8 mouse cellular contexts compared by ENCODE assay signal in the genomic region with DNA sequence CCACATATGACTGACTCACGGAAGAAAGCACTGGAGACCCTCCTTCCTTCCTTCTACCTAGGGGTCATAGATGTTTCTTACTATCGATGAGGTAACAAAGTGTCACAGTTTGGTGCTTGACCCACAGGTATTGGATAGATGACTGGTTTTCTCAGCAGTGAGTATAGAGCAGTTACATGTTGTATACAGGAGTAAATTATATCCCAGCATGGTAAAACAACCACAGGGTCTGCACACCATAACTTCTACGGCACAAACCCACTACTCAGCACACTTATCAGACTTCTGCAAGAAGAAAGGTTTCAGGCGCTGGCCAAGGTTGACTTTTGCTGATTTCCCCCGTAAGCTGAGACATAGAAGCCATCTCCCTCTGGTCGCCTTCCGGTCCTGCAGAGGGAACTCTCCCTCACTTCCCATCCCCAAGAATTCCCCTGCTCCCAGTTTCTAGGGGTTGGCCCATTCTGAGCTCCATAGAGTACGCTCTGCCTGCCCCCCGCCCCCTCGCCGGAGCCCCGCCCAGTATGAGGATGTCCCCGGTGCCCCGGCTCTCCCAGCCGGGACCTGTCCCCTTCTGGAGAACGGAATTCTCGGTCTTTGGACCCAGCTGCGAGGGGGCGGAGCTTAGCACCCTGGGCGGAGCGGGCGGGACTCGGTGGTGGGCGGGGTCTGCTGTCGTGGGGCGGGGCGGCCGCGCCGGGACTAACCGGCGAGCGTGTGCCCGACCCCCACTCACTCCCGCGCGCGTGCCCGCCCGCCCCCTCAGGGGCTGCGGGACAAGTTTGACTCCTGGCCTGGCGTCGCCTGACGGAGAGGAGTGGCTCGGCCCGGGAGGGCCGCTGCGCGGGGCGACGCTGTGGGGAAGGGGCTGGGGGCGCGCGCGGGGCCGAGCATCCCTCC. TPM values are rescaled to one million over a fixed set of nuclear protein-coding genes. Genes with fewer than 3 reads are reported as not detected.
DNase-seq lines count a peak whose midpoint lies in the region; ATAC-seq lines count a peak whose summit lies in the region.

A gene (plus strand): TSS at position 664 of the 897 bp plus-strand sequence.

- H3K27ac ChIP-seq in hindbrain, embryonic 12.5 days = peak within 1 kb of the TSS; percentile 70

- no peaks in the 10 kb centered on the region for H3K9me3 ChIP-seq in hindbrain, embryonic 12.5 days (replicated peaks)

- DNase-seq in NIH3T3 (ENCODE audit: low read depth) = peak; percentile 92
- peak; percentile 95 to 96 for DNase-seq in cerebellum, postnatal 10 days
- peak; percentile 69 to 73 for DNase-seq in frontal cortex, postnatal 14 days (ENCODE audit: low spot score in 2 of 2)
- DNase-seq in layer of hippocampus, postnatal 14 days (ENCODE audit: low spot score in 2 of 2) = peak; percentile 83 to 84
- peak; percentile 95 for DNase-seq in lung, postnatal 10 days
- peak; percentile 87 for DNase-seq in ovary, postnatal 14 days (ENCODE audit: low spot score)
- DNase-seq in thymus, postnatal 14 days = peak; percentile 90

- H3K4me2 ChIP-seq in hindbrain, embryonic 12.5 days (replicated peaks) = peak within 1 kb of the TSS; percentile 82

- H3K27me3 ChIP-seq in hindbrain, embryonic 12.5 days = no peaks in the 10 kb centered on the region

- peak within 1 kb of the TSS; percentile 85 for H3K9ac ChIP-seq in hindbrain, embryonic 12.5 days

- H3K4me1 ChIP-seq in hindbrain, embryonic 12.5 days = peaks cover 10% of the 10 kb centered on the region; the same call in 1 of the 2 replicates

- ATAC-seq in hindbrain, embryonic 12.5 days (ENCODE audit: low FRiP score) = peak; percentile 91

- WGBS in hindbrain, embryonic 12.5 days = 6% methylated on average over 39 of the region's 56 CpGs

- H3K36me3 ChIP-seq in hindbrain, embryonic 12.5 days = no peaks in the 10 kb centered on the region

- peak within 1 kb of the TSS; percentile 83 for H3K4me3 ChIP-seq in hindbrain, embryonic 12.5 days

RNA-seq across cellular contexts. Expression of the gene that starts here (rescaled TPM):
- polyA plus RNA-seq in hindbrain, embryonic 12.5 days (2016; fragmentation: Nextera tagmentation; extraction: Ambion mirVana) = 33.3 and 33.7 TPM in 2 replicates
- 10 to 100 TPM; 79.0 to 87.6 TPM for total RNA-seq in layer of hippocampus, postnatal 14 days (2021)

Comparison
In these comparisons a context has a peak if more than half of its experiments do, and no peak if none do; other contexts are left out.
1. Peak in every context shown above with its lines: DNase-seq, ATAC-seq, H3K4me3 ChIP-seq and H3K27ac ChIP-seq.